Mouse (Mus musculus): ENCODE measurements around the gene Man2a1. TPM values are rescaled to one million over a fixed set of nuclear protein-coding genes. Genes with fewer than 3 reads are reported as not detected.

The Man2a1 gene
- polyA plus RNA-seq (2015; fragmentation: Nextera tagmentation; extraction: Ambion mirVana): 5.7 and 6.2 TPM in 2 replicates

- Histone ChIP-seq H3K27me3 (no peaks in the 10 kb centered on the region), H3K36me3 (no peaks in the 10 kb centered on the region), H3K9ac (replicated peaks) (peak within 1 kb of the TSS; percentile 92), H3K4me1 (replicated peaks) (peaks cover 43% of the 10 kb centered on the region), H3K4me3 (replicated peaks) (peak within 1 kb of the TSS; percentile 90), H3K9me3 (no peaks in the 10 kb centered on the region), H3K27ac (peak within 1 kb of the TSS; percentile 92), H3K4me2 (replicated peaks) (peak within 1 kb of the TSS; percentile 94)
- WGBS: under 1% methylated on average over 54 of the region's 69 CpGs
- peak; percentile 96 for ATAC-seq
Measured at GRCm38 (mm10) chr17:64600372-64601090, at the start of gene Man2a1. Man2a1 (plus strand) TSS chr17:64600736.

GRCm38 (mm10) chr17:64553358-64553757 lies 47.2 kb upstream of the Man2a1 start:
- H3K4me1 ChIP-seq (replicated peaks): peaks cover 10% of the 10 kb centered on the region
- no peak overlapping the region for H3K9ac ChIP-seq (replicated peaks)
- no peak overlapping the region for H3K4me3 ChIP-seq (replicated peaks)
- 94% methylated on average over 10 of the region's 10 CpGs for WGBS
- no peaks in the 10 kb centered on the region for H3K36me3 ChIP-seq
- H3K27ac ChIP-seq: no peak overlapping the region
- no peaks in the 10 kb centered on the region for H3K27me3 ChIP-seq
- ATAC-seq: no peak
- H3K4me2 ChIP-seq (replicated peaks): no peak overlapping the region
- no peaks in the 10 kb centered on the region for H3K9me3 ChIP-seq

GRCm38 (mm10) chr17:64554901-64555300 lies 45.6 kb upstream of the Man2a1 start:
- Histone ChIP-seq H3K27ac (no peak overlapping the region), H3K9me3 (no peaks in the 10 kb centered on the region), H3K4me2 (replicated peaks) (no peak overlapping the region), H3K4me3 (replicated peaks) (no peak overlapping the region), H3K27me3 (peaks cover 4% of the 10 kb centered on the region; the same call in 1 of the 2 replicates), H3K36me3 (no peaks in the 10 kb centered on the region), H3K4me1 (replicated peaks) (peaks cover 13% of the 10 kb centered on the region; the same call in 1 of the 2 replicates), H3K9ac (replicated peaks) (no peak overlapping the region)
- ATAC-seq: no peak
- 68% methylated on average over 3 of the region's 3 CpGs for WGBS

DNA sequence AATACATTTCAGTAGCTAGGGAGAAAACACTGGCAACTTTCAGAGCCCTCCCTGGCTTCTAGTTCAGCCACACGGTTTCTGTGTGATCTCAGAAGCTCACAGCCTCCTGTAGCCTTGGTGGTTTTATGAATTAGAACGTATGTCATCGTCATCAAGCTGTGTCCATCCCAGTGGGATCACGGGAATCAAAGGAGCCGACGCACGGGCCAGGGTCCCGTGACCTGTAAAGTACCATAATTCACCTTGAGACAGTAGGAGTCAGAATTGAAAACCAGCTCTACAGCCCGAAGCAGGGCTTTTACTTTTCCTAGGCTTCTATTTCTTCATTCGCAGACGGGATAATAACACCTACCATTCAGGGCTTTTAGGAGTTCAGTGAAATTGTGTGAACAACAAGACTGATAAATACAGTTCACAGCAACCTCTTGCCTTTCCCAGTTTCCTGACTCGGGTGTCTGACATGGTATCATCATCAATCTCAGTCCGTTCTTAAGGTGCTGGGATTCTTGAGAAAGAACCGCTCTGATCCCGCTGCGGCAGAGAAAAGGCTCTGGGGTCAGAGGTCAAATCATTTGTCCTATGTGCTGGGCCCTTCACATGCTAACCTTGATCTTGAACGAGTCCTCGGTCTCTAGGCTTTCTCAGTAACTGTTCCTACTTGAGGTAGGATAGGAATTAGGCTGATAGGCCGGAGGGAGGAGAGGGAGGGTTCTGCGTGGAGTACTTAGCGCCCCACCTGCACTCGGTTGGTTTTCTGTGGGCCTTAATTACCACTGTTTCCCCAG lies 43.7 kb upstream of the Man2a1 start:
- no peak overlapping the region for H3K4me3 ChIP-seq (replicated peaks)
- no peaks in the 10 kb centered on the region for H3K9me3 ChIP-seq
- no peak for ATAC-seq
- WGBS: 89% methylated on average over 22 of the region's 22 CpGs
- H3K4me1 ChIP-seq (replicated peaks): peaks cover 15% of the 10 kb centered on the region; the same call in 1 of the 2 replicates
- no peak overlapping the region for H3K27ac ChIP-seq
- no peak overlapping the region for H3K4me2 ChIP-seq (replicated peaks)
- no peaks in the 10 kb centered on the region for H3K36me3 ChIP-seq
- H3K27me3 ChIP-seq: peaks cover 5% of the 10 kb centered on the region; the same call in 1 of the 2 replicates
- H3K9ac ChIP-seq (replicated peaks): no peak overlapping the region

DNA sequence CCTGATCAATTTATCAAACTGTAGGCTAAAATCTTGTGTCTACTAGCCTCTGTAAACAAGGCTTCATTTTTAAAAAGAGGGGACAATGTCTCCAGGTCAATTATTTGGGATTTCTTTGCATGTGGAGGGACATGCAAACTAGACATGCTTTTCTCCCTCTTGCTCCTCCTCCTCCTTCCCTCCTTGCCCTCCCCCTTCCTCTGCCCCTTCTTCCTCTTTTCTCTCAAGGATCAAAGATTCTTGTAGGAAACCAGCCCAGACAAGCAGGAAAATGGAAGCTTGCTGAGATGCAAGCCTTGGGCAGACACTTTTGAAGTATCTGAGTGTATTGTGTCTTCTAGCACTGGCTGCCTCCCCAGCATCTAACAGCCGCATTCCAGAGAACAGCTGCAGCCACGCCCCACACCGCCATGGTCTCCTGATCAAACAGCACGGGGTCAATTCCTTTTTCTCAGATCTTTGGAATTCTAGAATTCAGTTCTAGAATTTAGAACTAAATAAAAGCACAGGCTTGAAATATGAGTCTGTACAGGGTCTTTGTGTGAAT lies 41.5 kb upstream of the Man2a1 start:
- Histone ChIP-seq H3K9ac (replicated peaks) (no peak overlapping the region), H3K36me3 (no peaks in the 10 kb centered on the region), H3K4me3 (replicated peaks) (no peak overlapping the region), H3K4me2 (replicated peaks) (peak overlapping the region; percentile 21), H3K27me3 (peaks cover 5% of the 10 kb centered on the region; the same call in 1 of the 2 replicates), H3K27ac (no peak overlapping the region), H3K4me1 (replicated peaks) (peaks cover 20% of the 10 kb centered on the region; the same call in 1 of the 2 replicates), H3K9me3 (no peaks in the 10 kb centered on the region)
- WGBS: 3% methylated on average over 4 of the region's 4 CpGs
- ATAC-seq: peak; percentile 55; the same call in 1 of the 2 replicates

DNA sequence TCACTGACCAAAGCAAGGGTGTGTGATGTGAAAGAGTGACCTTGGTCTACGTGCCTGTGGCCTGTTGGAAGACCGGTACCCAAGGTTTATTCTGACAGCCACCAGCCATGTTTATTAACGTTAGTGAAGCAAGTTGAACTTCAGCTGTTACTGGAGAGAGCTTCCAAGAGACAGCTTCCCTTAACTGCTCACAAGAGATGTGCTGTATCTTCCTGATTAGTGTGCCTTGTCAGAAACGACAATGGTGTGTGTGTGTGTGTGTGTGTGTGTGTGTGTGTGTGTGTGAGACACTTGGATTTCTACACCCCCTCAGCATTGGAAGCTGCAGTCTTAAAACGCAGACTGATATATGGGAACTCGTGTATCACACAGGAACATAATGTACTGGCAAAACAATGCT lies 34.1 kb upstream of the Man2a1 start:
- Histone ChIP-seq H3K27me3 (0 out of 2 replicates have a peak, but pooled peaks cover 3% of the 10 kb centered on the region), H3K4me1 (replicated peaks) (0 out of 2 replicates have a peak, but pooled peaks cover 5% of the 10 kb centered on the region), H3K9ac (replicated peaks) (no peak overlapping the region), H3K4me3 (replicated peaks) (no peak overlapping the region), H3K4me2 (replicated peaks) (no peak overlapping the region), H3K36me3 (no peaks in the 10 kb centered on the region), H3K27ac (no peak overlapping the region), H3K9me3 (peaks cover 8% of the 10 kb centered on the region; the same call in 1 of the 2 replicates)
- ATAC-seq: no peak
- 79% methylated on average over 6 of the region's 6 CpGs for WGBS

DNA sequence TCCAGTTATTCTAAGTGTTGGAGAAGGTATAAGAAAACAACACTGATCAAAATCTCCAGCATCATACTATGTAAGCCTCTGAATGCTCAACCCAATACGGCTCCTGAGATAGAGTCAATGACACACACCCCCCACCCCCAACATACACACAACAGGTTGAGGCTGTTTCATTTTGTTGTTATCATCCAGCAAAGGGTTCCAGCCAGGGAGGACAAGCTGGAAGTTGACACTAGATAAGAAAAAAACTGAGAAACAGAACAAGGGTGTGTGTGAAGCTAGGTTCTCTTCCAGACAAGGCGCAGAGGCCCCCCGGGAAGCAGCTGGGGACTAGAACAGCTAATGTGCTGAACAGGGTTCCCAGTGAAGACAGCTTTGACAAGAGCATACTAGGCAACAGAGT lies 33.0 kb upstream of the Man2a1 start:
- H3K4me2 ChIP-seq (replicated peaks): no peak overlapping the region
- H3K27ac ChIP-seq: no peak overlapping the region
- H3K9ac ChIP-seq (replicated peaks): no peak overlapping the region
- no peak overlapping the region for H3K4me3 ChIP-seq (replicated peaks)
- H3K4me1 ChIP-seq (replicated peaks): 0 out of 2 replicates have a peak, but pooled peaks cover 5% of the 10 kb centered on the region
- H3K27me3 ChIP-seq: 0 out of 2 replicates have a peak, but pooled peaks cover 3% of the 10 kb centered on the region
- peaks cover 8% of the 10 kb centered on the region; the same call in 1 of the 2 replicates for H3K9me3 ChIP-seq
- over 99% methylated on average over 3 of the region's 3 CpGs for WGBS
- no peak for ATAC-seq
- H3K36me3 ChIP-seq: no peaks in the 10 kb centered on the region

DNA sequence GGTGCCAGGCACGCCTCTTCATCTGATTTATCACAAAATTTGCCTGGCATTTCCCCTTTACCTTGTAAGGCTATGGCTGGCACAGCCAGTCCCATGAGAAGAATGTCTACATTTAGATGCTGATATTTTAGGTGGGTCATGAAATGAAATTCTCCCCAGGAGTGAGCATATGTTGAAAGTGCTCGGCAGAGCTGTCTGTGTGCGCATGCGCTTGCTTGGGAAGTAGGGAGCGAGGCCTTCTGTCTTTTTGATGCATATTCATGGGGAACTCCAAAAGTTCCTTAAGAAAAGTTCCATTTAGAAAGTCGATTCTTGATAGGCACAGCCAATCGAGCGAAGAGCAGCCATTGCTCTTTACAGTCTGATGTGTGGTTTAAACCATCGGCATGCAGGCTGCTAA lies 26.6 kb upstream of the Man2a1 start:
- Histone ChIP-seq H3K9me3 (peaks cover 8% of the 10 kb centered on the region; the same call in 1 of the 2 replicates), H3K27me3 (no peaks in the 10 kb centered on the region), H3K4me3 (replicated peaks) (no peak overlapping the region), H3K4me1 (replicated peaks) (peaks cover 12% of the 10 kb centered on the region; the same call in 1 of the 2 replicates), H3K9ac (replicated peaks) (no peak overlapping the region), H3K27ac (no peak overlapping the region), H3K36me3 (no peaks in the 10 kb centered on the region), H3K4me2 (replicated peaks) (no peak overlapping the region)
- ATAC-seq: no peak
- WGBS: 90% methylated on average over 9 of the region's 9 CpGs

DNA sequence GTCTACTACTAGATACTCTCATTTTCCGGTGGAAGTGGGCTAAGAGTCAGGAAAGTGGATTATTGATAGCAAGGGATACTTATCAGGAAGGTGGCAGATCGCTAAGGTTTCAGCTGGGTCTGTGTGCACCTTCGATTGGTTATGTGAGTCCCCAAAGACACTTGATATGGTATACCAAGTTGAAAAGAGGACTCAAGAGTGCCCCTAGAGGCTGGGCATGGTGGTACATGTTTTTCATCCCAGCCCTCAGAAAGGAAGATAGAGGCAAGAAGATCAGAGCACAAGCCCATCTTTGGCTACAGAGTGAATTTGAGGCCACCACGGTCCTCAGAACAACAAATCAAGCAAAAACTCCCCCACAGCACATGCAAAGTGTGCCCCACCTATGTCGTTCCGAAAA lies 25.3 kb upstream of the Man2a1 start:
- ATAC-seq: no peak
- H3K36me3 ChIP-seq: no peaks in the 10 kb centered on the region
- H3K4me1 ChIP-seq (replicated peaks): peaks cover 12% of the 10 kb centered on the region; the same call in 1 of the 2 replicates
- WGBS: 76% methylated on average over 6 of the region's 6 CpGs
- no peak overlapping the region for H3K27ac ChIP-seq
- H3K9me3 ChIP-seq: 0 out of 2 replicates have a peak, but pooled peaks cover under 1% of the 10 kb centered on the region
- H3K27me3 ChIP-seq: no peaks in the 10 kb centered on the region
- no peak overlapping the region for H3K4me3 ChIP-seq (replicated peaks)
- H3K4me2 ChIP-seq (replicated peaks): no peak overlapping the region
- H3K9ac ChIP-seq (replicated peaks): no peak overlapping the region

GRCm38 (mm10) chr17:64577485-64577884 lies 23.1 kb upstream of the Man2a1 start:
- no peak for ATAC-seq

DNA sequence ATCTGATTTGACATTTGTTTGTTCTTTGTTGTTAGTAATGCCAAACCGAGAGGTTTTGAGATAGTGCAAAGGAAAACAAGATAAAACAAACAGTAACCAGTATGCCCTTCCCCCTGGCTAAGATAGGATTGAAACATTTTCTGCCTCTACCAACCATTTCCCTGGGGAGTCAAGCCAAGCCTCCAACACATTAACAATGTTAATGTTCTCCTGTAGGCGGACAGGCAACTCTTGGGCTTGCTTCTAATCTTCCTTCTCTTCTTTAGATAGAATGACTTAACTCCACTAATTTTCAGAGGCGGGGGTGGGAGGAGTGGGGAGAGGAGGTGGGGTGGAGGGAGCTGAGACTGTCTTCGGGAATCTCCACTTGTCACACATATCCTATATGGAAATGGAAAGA lies 22.2 kb upstream of the Man2a1 start:
- H3K27me3 ChIP-seq: no peaks in the 10 kb centered on the region
- no peak overlapping the region for H3K4me2 ChIP-seq (replicated peaks)
- 34% methylated on average over 4 of the region's 4 CpGs for WGBS
- no peaks in the 10 kb centered on the region for H3K9me3 ChIP-seq
- H3K27ac ChIP-seq: no peak overlapping the region
- no peaks in the 10 kb centered on the region for H3K36me3 ChIP-seq
- H3K9ac ChIP-seq (replicated peaks): no peak overlapping the region
- no peak overlapping the region for H3K4me3 ChIP-seq (replicated peaks)
- H3K4me1 ChIP-seq (replicated peaks): peaks cover 12% of the 10 kb centered on the region; the same call in 1 of the 2 replicates
- ATAC-seq: no peak

More at GRCm38 (mm10) chr17:64577485-64577884, 23.1 kb upstream of the Man2a1 start:
- no peaks in the 10 kb centered on the region for H3K36me3 ChIP-seq
- H3K27ac ChIP-seq: no peak overlapping the region
- H3K4me1 ChIP-seq (replicated peaks): peaks cover 12% of the 10 kb centered on the region; the same call in 1 of the 2 replicates
- no peak overlapping the region for H3K4me3 ChIP-seq (replicated peaks)
- no peak overlapping the region for H3K9ac ChIP-seq (replicated peaks)
- WGBS: 43% methylated on average over 5 of the region's 5 CpGs
- no peaks in the 10 kb centered on the region for H3K27me3 ChIP-seq
- H3K9me3 ChIP-seq: no peaks in the 10 kb centered on the region
- no peak overlapping the region for H3K4me2 ChIP-seq (replicated peaks)

Measured in midbrain, embryonic 13.5 days (tissue).